Mouse (Mus musculus) heart, embryonic 15.5 days (tissue): ENCODE measurements at regions not wholly inside any gene's neighbourhood (a gene's known extent, or its start where the extent isn't known, plus 50 kb on each side); places are given as distances from the start of the nearest gene placed in this dataset.

Experiments used
- ATAC-seq: fragments of 200-750 bp; cut with Nextera tagmentation; replicated peaks from 2 replicates; pipeline ENCODE4 v1.8.0; 2017; ENCODE audit warnings: low read depth, moderate TSS enrichment; ENCODE audit not compliant: insufficient number of reproducible peaks, insufficient read depth, low FRiP score
- H3K27ac ChIP-seq: fragments of 300-500 bp; sonication (generic); 2 replicates; pipeline ENCODE4 v1.5.1; 2015; ENCODE audit warnings: mild to moderate bottlenecking, inconsistent platforms
- H3K27me3 ChIP-seq: fragments of 300-500 bp; sonication (generic); 2 replicates; pipeline ENCODE4 v1.6.1; 2015; ENCODE audit warnings: inconsistent platforms
- H3K36me3 ChIP-seq: fragments of 300-500 bp; sonication (generic); 2 replicates; pipeline ENCODE4 v1.6.1; 2015; ENCODE audit warnings: mild to moderate bottlenecking, inconsistent platforms
- H3K4me1 ChIP-seq: fragments of 300-500 bp; sonication (generic); replicated peaks from 2 replicates; pipeline ENCODE4 v1.6.1; 2015; ENCODE audit warnings: inconsistent platforms
- H3K4me2 ChIP-seq: fragments of 300-500 bp; sonication (generic); 2 replicates; pipeline ENCODE4 v1.6.1; 2015; ENCODE audit warnings: inconsistent platforms, mild to moderate bottlenecking, moderate library complexity
- H3K4me3 ChIP-seq: fragments of 300-500 bp; sonication (generic); 2 replicates; pipeline ENCODE4 v1.5.1; 2015; ENCODE audit warnings: mild to moderate bottlenecking, inconsistent platforms
- H3K9ac ChIP-seq: fragments of 300-500 bp; sonication (generic); 2 replicates; pipeline ENCODE4 v1.6.1; 2015; ENCODE audit warnings: mild to moderate bottlenecking, inconsistent platforms
- H3K9me3 ChIP-seq: fragments of 300-500 bp; sonication (generic); replicated peaks from 2 replicates; pipeline ENCODE4 v1.6.1; 2016; ENCODE audit warnings: inconsistent platforms
- WGBS: fragments of 180-500 bp; shearing (Covaris S2); methylation state at CpG from one replicate; pipeline ENCODE4 v1.1.7; 2015; ENCODE audit warnings: mixed read lengths; 5-methylcytosine and 5-hydroxymethylcytosine counted together

- Histone ChIP-seq H3K9me3 (no peaks in the 10 kb centered on the region), H3K27me3 (no peaks in the 10 kb centered on the region), H3K27ac (0 out of 2 replicates have a peak overlapping the region, but pooled peaks have one; percentile 34), H3K9ac (no peak overlapping the region), H3K4me3 (no peak overlapping the region), H3K4me2 (no peak overlapping the region; the same call in 1 of the 2 replicates), H3K36me3 (no peaks in the 10 kb centered on the region), H3K4me1 (peaks cover 5% of the 10 kb centered on the region; the same call in 1 of the 2 replicates)
- ATAC-seq = peak; percentile 35; the same call in 1 of the 2 replicates
- WGBS = 24% methylated on average over 6 of the region's 6 CpGs
Measured at GRCm38 (mm10) chr13:115226824-115227223, 125.1 kb upstream of the Itga1 start.

DNA sequence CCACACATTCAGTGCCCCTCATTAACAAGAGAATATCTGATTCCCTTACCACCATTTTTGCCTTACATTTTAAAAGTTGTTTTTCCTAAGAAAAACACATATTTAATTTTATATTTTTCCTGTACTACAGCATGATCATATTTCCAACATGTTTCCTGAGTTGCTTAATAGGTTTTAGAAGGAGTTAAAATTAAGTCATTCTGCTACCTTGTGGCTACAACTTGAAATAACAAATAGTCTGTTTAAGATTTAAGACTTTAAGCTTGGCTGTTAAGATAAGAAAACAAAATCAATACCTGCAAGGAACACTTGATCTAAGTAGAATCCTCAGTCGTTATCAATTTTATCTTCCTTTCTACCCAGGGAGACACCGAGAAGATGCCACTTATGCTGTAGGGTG is 117.9 kb upstream of the Itga1 start:
- Histone ChIP-seq H3K27me3 (no peaks in the 10 kb centered on the region), H3K4me2 (no peak overlapping the region), H3K9me3 (no peaks in the 10 kb centered on the region), H3K36me3 (no peaks in the 10 kb centered on the region), H3K4me1 (0 out of 2 replicates have a peak, but pooled peaks cover 3% of the 10 kb centered on the region), H3K4me3 (no peak overlapping the region), H3K27ac (no peak overlapping the region), H3K9ac (no peak overlapping the region)
- no peak for ATAC-seq
- WGBS = 29% methylated on average over 2 of the region's 2 CpGs

- no peaks in the 10 kb centered on the region for H3K36me3 ChIP-seq
- 92% methylated on average over 3 of the region's 3 CpGs for WGBS
- no peaks in the 10 kb centered on the region for H3K4me1 ChIP-seq
- no peak overlapping the region for H3K27ac ChIP-seq
- H3K27me3 ChIP-seq = no peaks in the 10 kb centered on the region
- H3K9me3 ChIP-seq = no peaks in the 10 kb centered on the region
- no peak overlapping the region for H3K9ac ChIP-seq
- H3K4me2 ChIP-seq = no peak overlapping the region
- no peak overlapping the region for H3K4me3 ChIP-seq
- no peak for ATAC-seq
Measured at GRCm38 (mm10) chr13:115211285-115211684, 109.5 kb upstream of the Itga1 start.

- ATAC-seq = no peak
- H3K4me3 ChIP-seq = no peak overlapping the region
- no peak overlapping the region for H3K9ac ChIP-seq
- H3K9me3 ChIP-seq = no peaks in the 10 kb centered on the region
- WGBS = 71% methylated on average over 10 of the region's 10 CpGs
- no peaks in the 10 kb centered on the region for H3K4me1 ChIP-seq
- no peak overlapping the region for H3K4me2 ChIP-seq
- H3K27ac ChIP-seq = no peak overlapping the region
- H3K36me3 ChIP-seq = no peaks in the 10 kb centered on the region
- no peaks in the 10 kb centered on the region for H3K27me3 ChIP-seq
Measured at GRCm38 (mm10) chr13:115210643-115211208, 109.0 kb upstream of the Itga1 start.

GRCm38 (mm10) chr13:115209402-115210192 is 107.8 kb upstream of the Itga1 start:
- Histone ChIP-seq H3K27me3 (no peaks in the 10 kb centered on the region), H3K4me1 (no peaks in the 10 kb centered on the region), H3K9ac (no peak overlapping the region), H3K9me3 (no peaks in the 10 kb centered on the region), H3K27ac (no peak overlapping the region), H3K36me3 (no peaks in the 10 kb centered on the region), H3K4me3 (no peak overlapping the region), H3K4me2 (no peak overlapping the region)
- 84% methylated on average over 3 of the region's 3 CpGs for WGBS
- no peak for ATAC-seq

- 70% methylated on average over 7 of the region's 7 CpGs for WGBS
- Histone ChIP-seq H3K9me3 (no peaks in the 10 kb centered on the region), H3K27ac (no peak overlapping the region), H3K9ac (no peak overlapping the region), H3K4me3 (no peak overlapping the region), H3K4me1 (no peaks in the 10 kb centered on the region), H3K36me3 (no peaks in the 10 kb centered on the region), H3K4me2 (no peak overlapping the region), H3K27me3 (no peaks in the 10 kb centered on the region)
- no peak for ATAC-seq
Measured at GRCm38 (mm10) chr13:115206723-115207122, 105.0 kb upstream of the Itga1 start.

DNA sequence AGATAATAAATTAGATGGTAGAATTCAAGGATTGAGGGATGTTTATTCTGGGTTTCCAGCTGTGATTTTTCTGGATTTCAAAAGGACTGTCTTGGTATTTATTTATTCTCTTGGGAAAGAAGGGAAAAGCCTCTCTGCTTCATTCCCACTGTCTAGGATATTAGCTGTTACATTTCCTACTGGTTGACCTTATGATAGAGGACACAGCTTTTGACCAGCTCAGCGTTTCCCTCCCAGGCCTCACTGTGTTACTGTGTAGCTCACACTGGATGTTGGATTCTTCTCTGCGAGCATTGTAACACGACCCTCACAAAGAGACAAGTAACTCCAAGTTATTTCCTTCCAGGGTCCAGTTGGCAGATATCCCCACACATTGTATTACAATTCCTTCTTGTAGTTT is 97.4 kb upstream of the Itga1 start:
- no peaks in the 10 kb centered on the region for H3K36me3 ChIP-seq
- no peaks in the 10 kb centered on the region for H3K4me1 ChIP-seq
- ATAC-seq = no peak
- no peak overlapping the region for H3K27ac ChIP-seq
- no peak overlapping the region for H3K9ac ChIP-seq
- no peaks in the 10 kb centered on the region for H3K9me3 ChIP-seq
- no peaks in the 10 kb centered on the region for H3K27me3 ChIP-seq
- 30% methylated on average over 3 of the region's 3 CpGs for WGBS
- no peak overlapping the region for H3K4me2 ChIP-seq
- no peak overlapping the region for H3K4me3 ChIP-seq

- Histone ChIP-seq H3K36me3 (no peaks in the 10 kb centered on the region), H3K9ac (no peak overlapping the region), H3K4me2 (no peak overlapping the region), H3K4me1 (peaks cover 16% of the 10 kb centered on the region), H3K27ac (peak overlapping the region; percentile 71), H3K27me3 (no peaks in the 10 kb centered on the region), H3K4me3 (no peak overlapping the region), H3K9me3 (no peaks in the 10 kb centered on the region)
- WGBS = 26% methylated on average over 2 of the region's 2 CpGs
- 0 out of 2 replicates have a peak, but pooled peaks have one; percentile 55 for ATAC-seq
Measured at GRCm38 (mm10) chr13:115188066-115188465, 86.3 kb upstream of the Itga1 start.

DNA sequence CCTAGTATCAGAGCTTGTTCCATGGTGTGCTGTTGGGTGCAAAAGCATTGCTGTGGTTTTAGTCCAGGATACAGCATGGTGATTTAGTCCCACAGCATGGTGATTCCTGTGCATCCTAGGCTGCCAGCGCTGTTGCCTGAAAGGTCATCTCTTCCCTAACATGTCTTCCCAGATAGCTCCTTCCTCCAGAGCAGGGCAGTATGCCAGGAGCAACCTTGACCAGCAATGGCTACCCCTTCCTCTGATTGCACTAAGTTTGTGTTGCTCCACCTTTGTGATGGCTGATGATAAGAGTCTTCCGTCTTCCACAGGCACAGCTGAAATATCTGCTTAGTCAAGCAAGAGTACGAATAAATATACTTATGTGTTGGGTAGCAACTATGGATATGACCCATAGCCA is 85.6 kb upstream of the Itga1 start:
- H3K27ac ChIP-seq = peak overlapping the region; percentile 71; the same call in 1 of the 2 replicates
- H3K4me2 ChIP-seq = no peak overlapping the region
- no peaks in the 10 kb centered on the region for H3K27me3 ChIP-seq
- H3K4me3 ChIP-seq = no peak overlapping the region
- WGBS = 78% methylated on average over 3 of the region's 3 CpGs
- peaks cover 16% of the 10 kb centered on the region for H3K4me1 ChIP-seq
- no peaks in the 10 kb centered on the region for H3K9me3 ChIP-seq
- no peak for ATAC-seq
- no peaks in the 10 kb centered on the region for H3K36me3 ChIP-seq
- H3K9ac ChIP-seq = no peak overlapping the region

DNA sequence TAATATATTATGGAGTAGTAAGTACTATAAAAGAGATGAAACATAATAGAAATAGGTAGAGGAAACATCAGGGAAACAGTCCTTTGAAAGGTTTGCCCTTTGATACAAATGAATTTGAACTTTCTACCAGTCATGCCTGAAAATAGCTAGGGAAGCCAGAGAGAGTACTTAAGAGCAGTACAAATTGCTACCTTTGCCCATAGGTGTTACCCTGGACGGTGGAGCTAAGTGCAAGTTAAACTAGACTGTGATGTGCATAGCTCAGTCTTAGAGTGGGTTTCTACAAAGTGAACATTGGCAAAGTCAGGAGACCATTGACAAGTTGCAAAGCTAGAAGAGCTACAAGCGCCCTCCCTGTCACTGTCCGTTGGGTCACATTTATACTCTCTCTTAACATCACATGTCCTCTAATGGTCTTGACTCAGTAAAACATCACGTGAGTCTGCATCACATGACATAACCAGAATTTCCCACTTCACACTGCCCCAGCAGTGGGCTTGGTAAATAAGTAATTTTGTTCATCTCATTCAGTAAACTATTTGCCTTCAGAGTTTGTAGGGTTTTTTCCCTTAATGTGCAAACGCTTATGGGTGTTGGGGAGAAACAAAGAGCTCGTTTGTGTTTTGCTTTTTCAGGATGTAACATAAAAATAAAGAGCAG is 80.6 kb upstream of the Itga1 start:
- Histone ChIP-seq H3K4me2 (no peak overlapping the region), H3K4me1 (peaks cover 2% of the 10 kb centered on the region; the same call in 1 of the 2 replicates), H3K9ac (no peak overlapping the region), H3K9me3 (no peaks in the 10 kb centered on the region), H3K4me3 (no peak overlapping the region), H3K27me3 (no peaks in the 10 kb centered on the region), H3K27ac (no peak overlapping the region), H3K36me3 (no peaks in the 10 kb centered on the region)
- WGBS = 79% methylated on average over 6 of the region's 6 CpGs
- no peak for ATAC-seq

DNA sequence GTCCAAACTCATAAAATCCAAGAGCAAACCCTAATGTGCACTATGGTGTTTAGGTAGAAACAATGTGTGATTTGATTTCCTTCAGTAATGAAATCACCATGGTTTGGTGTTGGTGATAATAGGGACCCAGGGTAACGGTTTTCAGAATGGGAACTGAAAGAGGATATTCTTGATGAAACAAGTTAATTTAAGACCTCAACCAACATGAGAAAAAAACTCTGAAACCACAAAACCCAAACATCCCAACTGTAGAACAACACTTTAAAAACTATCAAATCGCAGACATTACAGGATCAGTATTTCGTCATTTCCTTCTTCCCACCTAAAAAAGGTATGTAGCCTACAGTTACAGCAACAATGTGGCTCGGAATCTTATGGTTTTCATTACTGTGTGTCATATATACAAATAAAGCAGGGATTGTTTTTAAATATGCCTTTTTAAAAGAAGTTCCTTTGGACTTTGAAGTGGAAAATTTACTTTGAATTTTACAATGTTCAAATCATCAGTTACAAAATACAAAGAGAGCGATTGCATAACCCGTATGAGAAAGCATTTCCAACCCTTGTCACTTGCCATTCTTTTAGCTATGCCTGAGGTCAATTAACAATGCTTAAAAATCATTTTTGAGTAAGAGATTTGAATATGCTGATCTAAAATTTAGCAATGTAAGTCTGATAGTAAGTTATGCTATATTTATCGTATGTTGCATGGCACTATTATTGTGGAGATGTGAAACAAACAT is 76.6 kb upstream of the Itga1 start:
- Histone ChIP-seq H3K36me3 (no peaks in the 10 kb centered on the region), H3K4me3 (no peak overlapping the region), H3K9ac (no peak overlapping the region), H3K4me2 (no peak overlapping the region), H3K27ac (no peak overlapping the region), H3K4me1 (no peaks in the 10 kb centered on the region), H3K27me3 (no peaks in the 10 kb centered on the region), H3K9me3 (no peaks in the 10 kb centered on the region)
- ATAC-seq = no peak
- WGBS = 85% methylated on average over 7 of the region's 7 CpGs
